Mouse (Mus musculus): Measurements from ENCODE around the gene Esrra. TPM values are rescaled to one million over a fixed set of nuclear protein-coding genes. Genes with fewer than 3 reads are reported as not detected.

Gene Esrra
- 20.4 and 20.8 TPM in 2 replicates for polyA plus RNA-seq (2015; fragmentation: Nextera tagmentation; extraction: Ambion mirVana)

GRCm38 (mm10) chr19:6921647-6922567 lies at the start of gene Esrra:
TSS of gene Esrra (minus strand) at chr19:6921813.
- Histone ChIP-seq H3K9me3 (ENCODE audit: control insufficient read depth, low read length) (no peaks in the 10 kb centered on the region), H3K27me3 (ENCODE audit: control insufficient read depth, insufficient read depth, low read length) (no peaks in the 10 kb centered on the region), H3K9ac (ENCODE audit: low read length) (peak within 1 kb of the TSS; percentile 79), H3K4me1 (replicated peaks; ENCODE audit: control insufficient read depth, insufficient read depth) (peaks cover 16% of the 10 kb centered on the region), H3K4me3 (ENCODE audit: low read depth, low read length) (peak within 1 kb of the TSS; percentile 75), H3K27ac (replicated peaks) (peak within 1 kb of the TSS; percentile 95), H3K36me3 (ENCODE audit: control insufficient read depth, insufficient read depth, low read length) (no peaks in the 10 kb centered on the region), H3K4me2 (replicated peaks; ENCODE audit: low read depth) (peak within 1 kb of the TSS; percentile 87)
- under 1% methylated on average over 51 of the region's 66 CpGs for WGBS
- TF ChIP-seq CTCF (IDR thresholded peaks at IDR 0.05; ENCODE audit: low read depth) (peak; percentile 26), EP300 (optimal IDR thresholded peaks at IDR 0.05) (no peak)
- peak; percentile 95 for ATAC-seq (ENCODE audit: low FRiP score, low TSS enrichment)
- DNase-seq (ENCODE audit: low spot score), result peak; percentile 100

- peak overlapping the region; percentile 25; the same call in 1 of the 2 replicates for H3K27ac ChIP-seq (replicated peaks)
- H3K9me3 ChIP-seq (ENCODE audit: control insufficient read depth, low read length), result no peaks in the 10 kb centered on the region
- no peak overlapping the region for H3K4me3 ChIP-seq (ENCODE audit: low read depth, low read length)
- H3K36me3 ChIP-seq (ENCODE audit: control insufficient read depth, insufficient read depth, low read length), result peaks cover 10% of the 10 kb centered on the region
- peak overlapping the region; percentile 87 for H3K4me2 ChIP-seq (replicated peaks; ENCODE audit: low read depth)
- peaks cover 10% of the 10 kb centered on the region for H3K4me1 ChIP-seq (replicated peaks; ENCODE audit: control insufficient read depth, insufficient read depth)
- no peaks in the 10 kb centered on the region for H3K27me3 ChIP-seq (ENCODE audit: control insufficient read depth, insufficient read depth, low read length)
- H3K9ac ChIP-seq (ENCODE audit: low read length), result peak overlapping the region; percentile 31; the same call in 1 of the 2 replicates
- WGBS, result 33% methylated on average over 10 of the region's 11 CpGs
- TF ChIP-seq EP300 (optimal IDR thresholded peaks at IDR 0.05) (no peak), CTCF (IDR thresholded peaks at IDR 0.05; ENCODE audit: low read depth) (no peak)
- no peak for ATAC-seq (ENCODE audit: low FRiP score, low TSS enrichment)
- no peak for DNase-seq (ENCODE audit: low spot score)
Observed at GRCm38 (mm10) chr19:6970460-6971085, 49.0 kb upstream of the Esrra start.

GRCm38 (mm10) chr19:6969665-6970381 lies 48.2 kb upstream of the Esrra start:
- H3K9ac ChIP-seq (ENCODE audit: low read length), result peak overlapping the region; percentile 82
- H3K4me2 ChIP-seq (replicated peaks; ENCODE audit: low read depth), result peak overlapping the region; percentile 87
- TF ChIP-seq CTCF (IDR thresholded peaks at IDR 0.05; ENCODE audit: low read depth) (peak; percentile 80), EP300 (optimal IDR thresholded peaks at IDR 0.05) (no peak)
- H3K9me3 ChIP-seq (ENCODE audit: control insufficient read depth, low read length), result no peaks in the 10 kb centered on the region
- ATAC-seq (ENCODE audit: low FRiP score, low TSS enrichment) (peak; percentile 71), DNase-seq (ENCODE audit: low spot score) (peak; percentile 89)
- under 1% methylated on average over 52 of the region's 55 CpGs for WGBS
- H3K4me1 ChIP-seq (replicated peaks; ENCODE audit: control insufficient read depth, insufficient read depth), result peaks cover 10% of the 10 kb centered on the region
- H3K27me3 ChIP-seq (ENCODE audit: control insufficient read depth, insufficient read depth, low read length), result no peaks in the 10 kb centered on the region
- H3K4me3 ChIP-seq (ENCODE audit: low read depth, low read length), result peak overlapping the region; percentile 76
- peaks cover 16% of the 10 kb centered on the region for H3K36me3 ChIP-seq (ENCODE audit: control insufficient read depth, insufficient read depth, low read length)
- H3K27ac ChIP-seq (replicated peaks), result peak overlapping the region; percentile 79

- H3K9me3 ChIP-seq (ENCODE audit: control insufficient read depth, low read length), result no peaks in the 10 kb centered on the region
- WGBS, result under 1% methylated on average over 20 of the region's 20 CpGs
- ATAC-seq (ENCODE audit: low FRiP score, low TSS enrichment) (no peak), DNase-seq (ENCODE audit: low spot score) (no peak)
- H3K36me3 ChIP-seq (ENCODE audit: control insufficient read depth, insufficient read depth, low read length), result peaks cover 21% of the 10 kb centered on the region
- H3K4me2 ChIP-seq (replicated peaks; ENCODE audit: low read depth), result peak overlapping the region; percentile 87
- H3K27ac ChIP-seq (replicated peaks), result peak overlapping the region; percentile 79
- TF ChIP-seq EP300 (optimal IDR thresholded peaks at IDR 0.05) (no peak), CTCF (IDR thresholded peaks at IDR 0.05; ENCODE audit: low read depth) (no peak)
- H3K27me3 ChIP-seq (ENCODE audit: control insufficient read depth, insufficient read depth, low read length), result no peaks in the 10 kb centered on the region
- peaks cover 10% of the 10 kb centered on the region for H3K4me1 ChIP-seq (replicated peaks; ENCODE audit: control insufficient read depth, insufficient read depth)
- H3K4me3 ChIP-seq (ENCODE audit: low read depth, low read length), result peak overlapping the region; percentile 76
- peak overlapping the region; percentile 82 for H3K9ac ChIP-seq (ENCODE audit: low read length)
Observed at GRCm38 (mm10) chr19:6969291-6969664, 47.7 kb upstream of the Esrra start.

- peak; percentile 86 for DNase-seq (ENCODE audit: low spot score)
Observed at GRCm38 (mm10) chr19:6968491-6969271, 47.1 kb upstream of the Esrra start.

More at GRCm38 (mm10) chr19:6968491-6969271, 47.1 kb upstream of the Esrra start:
- H3K27me3 ChIP-seq (ENCODE audit: control insufficient read depth, insufficient read depth, low read length), result no peaks in the 10 kb centered on the region
- TF ChIP-seq EP300 (optimal IDR thresholded peaks at IDR 0.05), result no peak
- TF ChIP-seq CTCF (IDR thresholded peaks at IDR 0.05; ENCODE audit: low read depth), result no peak
- peak; percentile 30; the same call in 1 of the 2 replicates for ATAC-seq (ENCODE audit: low FRiP score, low TSS enrichment)
- H3K9ac ChIP-seq (ENCODE audit: low read length), result peak overlapping the region; percentile 82
- 5% methylated on average over 15 of the region's 15 CpGs for WGBS
- H3K4me2 ChIP-seq (replicated peaks; ENCODE audit: low read depth), result peak overlapping the region; percentile 87
- H3K9me3 ChIP-seq (ENCODE audit: control insufficient read depth, low read length), result no peaks in the 10 kb centered on the region
- H3K4me3 ChIP-seq (ENCODE audit: low read depth, low read length), result peak overlapping the region; percentile 76
- peak overlapping the region; percentile 79 for H3K27ac ChIP-seq (replicated peaks)
- H3K36me3 ChIP-seq (ENCODE audit: control insufficient read depth, insufficient read depth, low read length), result peaks cover 24% of the 10 kb centered on the region
- H3K4me1 ChIP-seq (replicated peaks; ENCODE audit: control insufficient read depth, insufficient read depth), result peaks cover 10% of the 10 kb centered on the region

Measured in stomach, postnatal 0 days (tissue).